Mouse (Mus musculus) cerebellum, adult 2 months (tissue): ENCODE data around the gene Tmem132b.

Experiments
- CTCF ChIP-seq: fragments of 200-500 bp; IDR thresholded peaks from 2 replicates; pipeline ENCODE4 v1.5.1; 2011; ENCODE audit warnings: low read depth, mild to moderate bottlenecking, control low read depth, low read length, moderate library complexity, borderline replicate concordance; ENCODE audit not compliant: insufficient read depth
- POLR2A ChIP-seq: fragments of 200-500 bp; IDR thresholded peaks from 2 replicates; pipeline ENCODE4 v1.6.1; 2011; ENCODE audit warnings: low read length, control low read depth, borderline replicate concordance; ENCODE audit not compliant: insufficient read depth

DNA sequence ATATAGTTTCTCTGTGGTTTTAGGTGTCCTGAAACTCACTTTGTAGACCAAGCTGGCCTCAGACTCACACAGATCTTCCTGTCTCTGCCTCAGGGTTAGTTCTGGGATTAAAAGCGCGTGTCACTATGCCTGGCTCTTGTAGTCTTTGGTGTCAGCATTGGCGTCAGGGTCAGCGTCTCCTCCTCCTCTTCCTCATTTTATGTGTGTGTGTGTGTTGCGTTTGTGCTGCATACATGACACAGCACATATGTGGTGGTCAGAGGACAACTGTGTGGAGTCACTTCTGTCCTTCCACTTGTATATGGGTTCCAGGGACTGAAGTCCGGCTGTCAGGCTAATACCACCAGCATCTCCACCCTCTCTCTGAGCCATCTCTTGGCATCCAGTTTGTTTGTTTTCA lies 30.1 kb upstream of the Tmem132b start:
- TF ChIP-seq CTCF: no peak
- no peak for TF ChIP-seq POLR2A
